In genomic region chr6:50549791-50550190, GRCm38 (mm10) we compare ENCODE assay signal across 19 mouse cellular contexts. TPM values are rescaled to one million over a fixed set of nuclear protein-coding genes. Genes with fewer than 3 reads are reported as not detected.
DNase-seq lines count a peak whose midpoint lies in the region; ATAC-seq and TF ChIP-seq lines count a peak whose summit lies in the region.
"Had no signal": no experiment of that assay in that cellular context is flagged by ENCODE, and none has a peak within 500 bp of the region (broad histone marks: within the 10 kb centered on the region; RNA-seq: fewer than 3 reads in every experiment).

No protein-coding gene starts in this region.

- H3K9me3 ChIP-seq in forebrain, postnatal 0 days (ENCODE audit: low read length), result no peaks in the 10 kb centered on the region
- no peaks in the 10 kb centered on the region for H3K9me3 ChIP-seq in forebrain, embryonic 15.5 days
- no peaks in the 10 kb centered on the region for H3K9me3 ChIP-seq in lung, postnatal 0 days (ENCODE audit: low read length)
- H3K9me3 ChIP-seq: embryonic facial prominence, embryonic 13.5 days; forebrain, embryonic 12.5 days; hindbrain, embryonic 12.5 days had no signal

- 0 out of 2 replicates have a peak, but pooled peaks have one; percentile 23 for ATAC-seq in forebrain, postnatal 0 days
- ATAC-seq in forebrain, embryonic 15.5 days (replicated peaks), result no peak
- no peak for ATAC-seq in lung, postnatal 0 days
- ATAC-seq: activated CD4-positive, CD25-positive, alpha-beta regulatory T cell, adult 4 months; hindbrain, embryonic 16.5 days; Patski had no signal

- H3K36me3 ChIP-seq in forebrain, postnatal 0 days (ENCODE audit: insufficient read depth), result no peaks in the 10 kb centered on the region
- no peaks in the 10 kb centered on the region for H3K36me3 ChIP-seq in forebrain, embryonic 15.5 days
- no peaks in the 10 kb centered on the region for H3K36me3 ChIP-seq in lung, postnatal 0 days (ENCODE audit: insufficient read depth, low read length)
- H3K36me3 ChIP-seq: embryonic facial prominence, embryonic 13.5 days; forebrain, embryonic 12.5 days; hindbrain, embryonic 12.5 days had no signal

- H3K27me3 ChIP-seq in forebrain, postnatal 0 days (ENCODE audit: insufficient read depth, low read length), result no peaks in the 10 kb centered on the region
- no peaks in the 10 kb centered on the region for H3K27me3 ChIP-seq in forebrain, embryonic 15.5 days
- H3K27me3 ChIP-seq in lung, postnatal 0 days (replicated peaks; ENCODE audit: insufficient read depth, low read length), result no peaks in the 10 kb centered on the region
- H3K27me3 ChIP-seq: CH12.LX; embryonic facial prominence, embryonic 13.5 days; hindbrain, embryonic 12.5 days; Patski had no signal

- DNase-seq in forebrain, postnatal 0 days, result peak; percentile 36
- DNase-seq in layer of hippocampus, adult 8-10 months (ENCODE audit: low spot score in 2 of 2), result peak; percentile 23
- DNase-seq in layer of hippocampus, adult 11-12 months (ENCODE audit: low spot score), result no peak
- DNase-seq in layer of hippocampus, postnatal 10 days (ENCODE audit: low spot score in 2 of 2), result peak; percentile 23 to 34
- DNase-seq in lung, postnatal 0 days (ENCODE audit: low spot score), result no peak
- DNase-seq: adrenal gland, postnatal 14 days; cerebellum, postnatal 36 days; gastrocnemius, adult 2 months; gastrocnemius, postnatal 25 days; heart, postnatal 10 days; heart, postnatal 4 days had no signal

- TF ChIP-seq CTCF in forebrain, postnatal 0 days (IDR thresholded peaks at IDR 0.05; ENCODE audit: low read depth), result no peak
- TF ChIP-seq CTCF in lung, postnatal 0 days (IDR thresholded peaks at IDR 0.05), result no peak

- no peak overlapping the region for H3K9ac ChIP-seq in forebrain, postnatal 0 days
- H3K9ac ChIP-seq in forebrain, embryonic 15.5 days (replicated peaks), result no peak overlapping the region
- no peak overlapping the region for H3K9ac ChIP-seq in lung, postnatal 0 days (replicated peaks; ENCODE audit: low read depth)
- H3K9ac ChIP-seq: embryonic facial prominence, embryonic 13.5 days; forebrain, embryonic 12.5 days; hindbrain, embryonic 12.5 days had no signal

- no peak overlapping the region for H3K4me2 ChIP-seq in forebrain, postnatal 0 days (ENCODE audit: low read depth)
- H3K4me2 ChIP-seq in forebrain, embryonic 15.5 days (replicated peaks), result no peak overlapping the region
- no peak overlapping the region for H3K4me2 ChIP-seq in lung, postnatal 0 days (replicated peaks; ENCODE audit: low read depth, low read length)
- H3K4me2 ChIP-seq: embryonic facial prominence, embryonic 13.5 days; forebrain, embryonic 12.5 days; hindbrain, embryonic 12.5 days had no signal

- 63% methylated on average over 7 of the region's 7 CpGs for WGBS in forebrain, postnatal 0 days
- WGBS in forebrain, embryonic 15.5 days, result 74% methylated on average over 7 of the region's 7 CpGs
- 70% methylated on average over 7 of the region's 7 CpGs for WGBS in lung, postnatal 0 days

- no peaks in the 10 kb centered on the region for H3K4me1 ChIP-seq in forebrain, postnatal 0 days (ENCODE audit: insufficient read depth)
- H3K4me1 ChIP-seq in forebrain, embryonic 15.5 days, result 0 out of 2 replicates have a peak, but pooled peaks cover 3% of the 10 kb centered on the region
- H3K4me1 ChIP-seq in lung, postnatal 0 days (ENCODE audit: insufficient read depth, low read depth, low read length), result no peaks in the 10 kb centered on the region
- H3K4me1 ChIP-seq: forebrain, embryonic 12.5 days; hindbrain, embryonic 12.5 days had no signal

- no peak overlapping the region for H3K27ac ChIP-seq in forebrain, postnatal 0 days (ENCODE audit: low read depth, low read length)
- H3K27ac ChIP-seq in forebrain, embryonic 15.5 days (replicated peaks), result no peak overlapping the region
- no peak overlapping the region for H3K27ac ChIP-seq in lung, postnatal 0 days (ENCODE audit: low read length)
- H3K27ac ChIP-seq: embryonic facial prominence, embryonic 13.5 days; forebrain, embryonic 12.5 days; gastrocnemius, adult 2 months; hindbrain, embryonic 12.5 days had no signal

- no peak overlapping the region for H3K4me3 ChIP-seq in forebrain, postnatal 0 days (ENCODE audit: low read depth, low read length)
- no peak overlapping the region for H3K4me3 ChIP-seq in forebrain, embryonic 15.5 days
- H3K4me3 ChIP-seq in lung, postnatal 0 days (ENCODE audit: low read depth, low read length), result no peak overlapping the region
- H3K4me3 ChIP-seq: embryonic facial prominence, embryonic 13.5 days; forebrain, embryonic 12.5 days; gastrocnemius, adult 2 months; hindbrain, embryonic 12.5 days had no signal

- no peak for TF ChIP-seq EP300 in lung, postnatal 0 days (IDR thresholded peaks at IDR 0.05)

RNA-seq across cellular contexts. Expression of gene Cycs, which starts 16.5 kb away (rescaled TPM):
- total RNA-seq in forebrain, postnatal 0 days (2014; rRNA removed), result 48.8 and 74.0 TPM in 2 replicates
- polyA plus RNA-seq in forebrain, postnatal 0 days (2015; fragmentation: Nextera tagmentation; extraction: Ambion mirVana), result 74.7 and 87.9 TPM in 2 replicates
- polyA plus RNA-seq in forebrain, embryonic 15.5 days (2015; fragmentation: Nextera tagmentation; extraction: Ambion mirVana), result 64.2 and 64.4 TPM in 2 replicates
- 10 to 100 TPM; 36.4 to 45.7 (median 39.8) TPM for total RNA-seq in layer of hippocampus, adult 8-10 months (2022)
- total RNA-seq in layer of hippocampus, postnatal 10 days (2021), result 10 to 100 TPM; 48.4 to 51.7 TPM
- 37.1 and 39.3 TPM in 2 replicates for polyA plus RNA-seq in lung, postnatal 0 days (2015; fragmentation: Nextera tagmentation; extraction: Ambion mirVana)

RNA-seq across cellular contexts. Expression of gene 4921507P07Rik, which starts 46.6 kb away (rescaled TPM):
- 1.3 and 3.6 TPM in 2 replicates for total RNA-seq in forebrain, postnatal 0 days (2014; rRNA removed)
- polyA plus RNA-seq in forebrain, postnatal 0 days (2015; fragmentation: Nextera tagmentation; extraction: Ambion mirVana), result 1.8 and 2.3 TPM in 2 replicates
- polyA plus RNA-seq in forebrain, embryonic 15.5 days (2015; fragmentation: Nextera tagmentation; extraction: Ambion mirVana), result 0.95 and 1.3 TPM in 2 replicates
- total RNA-seq in layer of hippocampus, adult 8-10 months (2022), result under 1 TPM; 0.12 to 0.33 (median 0.21) TPM
- total RNA-seq in layer of hippocampus, postnatal 10 days (2021), result under 1 TPM; 0.45 to 0.78 TPM
- polyA plus RNA-seq in lung, postnatal 0 days (2015; fragmentation: Nextera tagmentation; extraction: Ambion mirVana), result 0.38 and 0.63 TPM in 2 replicates
- total RNA-seq: CH12.LX had no signal

Comparison
In these comparisons a context has a peak if more than half of its experiments do, and no peak if none do; other contexts are left out.
1. DNase-seq: peak in forebrain, postnatal 0 days (single experiment), layer of hippocampus, adult 8-10 months (2 of 2) and layer of hippocampus, postnatal 10 days (2 of 2); none in layer of hippocampus, adult 11-12 months (single experiment) and lung, postnatal 0 days (single experiment).